Mouse (Mus musculus): ENCODE results near the gene Mmgt2. TPM values are rescaled to one million over a fixed set of nuclear protein-coding genes. Genes with fewer than 3 reads are reported as not detected.

The Mmgt2 gene
- polyA plus RNA-seq, 1 experiment from 2014 or later: 57.4 TPM

DNA sequence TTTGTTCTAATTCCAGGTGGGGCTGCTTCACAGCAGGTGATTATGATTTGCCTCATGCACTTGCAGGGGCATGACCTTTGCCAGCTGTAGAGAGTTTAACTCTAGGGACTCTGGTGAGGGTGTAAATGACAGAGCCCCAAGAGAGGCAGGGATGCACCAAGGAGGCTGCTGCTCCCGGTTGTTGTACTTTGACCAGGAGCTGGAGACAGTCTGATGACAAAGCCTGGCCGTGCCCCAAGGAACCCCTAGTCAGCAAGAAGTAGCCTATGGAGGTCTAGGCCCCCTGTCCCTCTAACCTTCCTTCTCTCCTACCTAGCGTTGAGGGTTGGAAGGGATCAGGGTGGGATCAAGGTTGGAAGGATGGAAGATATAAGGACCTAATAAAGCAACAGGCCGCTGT lies 33.0 kb upstream of the Mmgt2 start:
- Histone ChIP-seq H3K4me3 (ENCODE audit: low read depth, low read length) (no peak overlapping the region), H3K36me3 (ENCODE audit: control insufficient read depth, insufficient read depth, low read length) (peaks cover 25% of the 10 kb centered on the region), H3K9ac (ENCODE audit: low read length) (no peak overlapping the region), H3K4me1 (replicated peaks; ENCODE audit: control insufficient read depth, insufficient read depth, low read length) (peaks cover 10% of the 10 kb centered on the region), H3K27ac (ENCODE audit: low read depth) (no peak overlapping the region), H3K4me2 (ENCODE audit: low read length) (no peak overlapping the region), H3K9me3 (ENCODE audit: control insufficient read depth, low read length) (no peaks in the 10 kb centered on the region), H3K27me3 (replicated peaks; ENCODE audit: control insufficient read depth, insufficient read depth, low read length) (no peaks in the 10 kb centered on the region)
- no peak for DNase-seq (ENCODE audit: low spot score)
- ATAC-seq (replicated peaks; ENCODE audit: low FRiP score, low TSS enrichment, low read depth): no peak
- WGBS: 87% methylated on average over 4 of the region's 4 CpGs

DNA sequence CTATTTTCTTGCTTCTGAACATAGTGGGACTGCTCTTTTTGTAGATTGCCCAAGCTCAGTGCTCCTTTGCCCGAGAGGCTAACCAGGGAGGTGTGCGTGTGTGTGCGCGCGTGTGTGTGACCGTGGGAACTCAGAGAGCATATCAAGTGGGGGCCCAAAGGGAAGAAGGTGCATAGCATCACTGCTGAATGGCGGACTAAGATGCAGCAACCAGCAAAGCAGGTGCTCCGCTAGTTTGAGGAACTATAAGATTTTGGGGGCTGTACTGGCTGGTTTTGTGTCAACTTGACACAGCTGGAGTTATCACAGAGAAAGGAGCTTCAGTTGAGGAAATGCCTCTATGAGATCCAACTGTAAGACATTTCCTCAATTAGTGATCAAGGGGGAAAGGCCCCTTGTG lies 27.4 kb upstream of the Mmgt2 start:
- WGBS: 94% methylated on average over 8 of the region's 8 CpGs
- H3K9me3 ChIP-seq (ENCODE audit: control insufficient read depth, low read length): no peaks in the 10 kb centered on the region
- H3K27ac ChIP-seq (ENCODE audit: low read depth): no peak overlapping the region
- H3K9ac ChIP-seq (ENCODE audit: low read length): no peak overlapping the region
- no peak overlapping the region for H3K4me2 ChIP-seq (ENCODE audit: low read length)
- peaks cover 16% of the 10 kb centered on the region for H3K4me1 ChIP-seq (replicated peaks; ENCODE audit: control insufficient read depth, insufficient read depth, low read length)
- ATAC-seq (replicated peaks; ENCODE audit: low FRiP score, low TSS enrichment, low read depth) (no peak), DNase-seq (ENCODE audit: low spot score) (no peak)
- H3K4me3 ChIP-seq (ENCODE audit: low read depth, low read length): no peak overlapping the region
- H3K27me3 ChIP-seq (replicated peaks; ENCODE audit: control insufficient read depth, insufficient read depth, low read length): no peaks in the 10 kb centered on the region
- peaks cover 24% of the 10 kb centered on the region for H3K36me3 ChIP-seq (ENCODE audit: control insufficient read depth, insufficient read depth, low read length)

DNA sequence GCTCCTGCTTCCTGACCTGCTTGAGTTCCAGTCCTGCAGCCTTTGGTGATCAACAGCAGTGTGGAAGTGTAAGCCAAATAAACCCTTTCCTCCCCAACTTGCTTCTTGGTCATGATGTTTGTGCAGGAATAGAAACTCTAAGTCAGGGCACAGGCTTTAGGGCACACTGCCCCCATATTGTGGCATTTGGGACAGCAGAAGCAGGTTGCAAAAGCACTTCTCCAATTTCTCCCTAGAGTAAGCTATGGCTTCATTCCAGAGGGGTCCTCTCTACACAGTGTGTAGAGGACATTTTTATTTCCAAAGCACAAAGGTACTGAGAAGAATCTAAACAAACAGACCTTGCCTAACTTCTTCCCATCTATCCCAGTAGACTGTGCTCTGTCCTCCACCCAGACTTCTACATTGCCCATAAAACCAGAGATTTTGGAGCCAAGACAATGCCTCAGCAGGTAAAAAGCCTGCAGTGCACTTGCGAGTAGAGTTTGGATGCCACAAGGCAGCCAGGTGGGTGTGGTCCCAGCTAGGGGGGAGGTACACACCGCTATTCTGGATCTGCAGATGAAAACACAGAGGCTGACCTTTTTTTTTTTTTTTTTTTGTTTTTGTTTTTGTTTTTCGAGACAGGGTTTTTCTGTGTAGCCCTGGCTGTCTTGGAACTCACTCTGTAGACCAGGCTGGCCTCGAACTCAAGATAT lies 26.7 kb upstream of the Mmgt2 start:
- ATAC-seq (replicated peaks; ENCODE audit: low FRiP score, low TSS enrichment, low read depth) (no peak), DNase-seq (ENCODE audit: low spot score) (no peak)
- 86% methylated on average over 4 of the region's 4 CpGs for WGBS
- Histone ChIP-seq H3K27me3 (replicated peaks; ENCODE audit: control insufficient read depth, insufficient read depth, low read length) (no peaks in the 10 kb centered on the region), H3K4me3 (ENCODE audit: low read depth, low read length) (no peak overlapping the region), H3K9me3 (ENCODE audit: control insufficient read depth, low read length) (no peaks in the 10 kb centered on the region), H3K36me3 (ENCODE audit: control insufficient read depth, insufficient read depth, low read length) (peaks cover 24% of the 10 kb centered on the region), H3K4me1 (replicated peaks; ENCODE audit: control insufficient read depth, insufficient read depth, low read length) (peaks cover 16% of the 10 kb centered on the region), H3K27ac (ENCODE audit: low read depth) (no peak overlapping the region), H3K4me2 (ENCODE audit: low read length) (no peak overlapping the region), H3K9ac (ENCODE audit: low read length) (no peak overlapping the region)

DNA sequence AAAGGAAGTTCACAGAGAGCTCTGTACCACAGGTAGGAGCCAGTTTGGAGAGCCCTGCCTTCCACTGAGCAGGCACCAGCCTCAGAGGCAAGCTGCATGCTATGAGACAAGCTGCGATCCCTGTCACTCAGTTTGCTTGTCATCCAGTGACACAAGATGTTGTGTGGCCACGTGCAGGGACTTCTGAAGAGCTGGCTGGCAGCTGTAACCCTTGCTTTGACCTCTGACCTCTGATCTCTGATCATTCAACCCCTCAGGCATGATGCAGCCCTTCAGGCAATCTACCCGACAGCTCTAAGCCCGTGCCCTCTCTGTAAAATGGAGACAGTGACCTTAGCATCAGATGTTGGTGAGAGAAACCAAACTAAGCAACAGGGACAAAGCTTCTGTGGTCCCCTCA lies 25.6 kb upstream of the Mmgt2 start:
- no peak overlapping the region for H3K27ac ChIP-seq (ENCODE audit: low read depth)
- 58% methylated on average over 4 of the region's 4 CpGs for WGBS
- H3K27me3 ChIP-seq (replicated peaks; ENCODE audit: control insufficient read depth, insufficient read depth, low read length): no peaks in the 10 kb centered on the region
- H3K9me3 ChIP-seq (ENCODE audit: control insufficient read depth, low read length): no peaks in the 10 kb centered on the region
- peaks cover 16% of the 10 kb centered on the region for H3K4me1 ChIP-seq (replicated peaks; ENCODE audit: control insufficient read depth, insufficient read depth, low read length)
- no peak overlapping the region for H3K9ac ChIP-seq (ENCODE audit: low read length)
- DNase-seq (ENCODE audit: low spot score) (no peak), ATAC-seq (replicated peaks; ENCODE audit: low FRiP score, low TSS enrichment, low read depth) (no peak)
- peaks cover 16% of the 10 kb centered on the region for H3K36me3 ChIP-seq (ENCODE audit: control insufficient read depth, insufficient read depth, low read length)
- H3K4me3 ChIP-seq (ENCODE audit: low read depth, low read length): no peak overlapping the region
- H3K4me2 ChIP-seq (ENCODE audit: low read length): no peak overlapping the region

DNA sequence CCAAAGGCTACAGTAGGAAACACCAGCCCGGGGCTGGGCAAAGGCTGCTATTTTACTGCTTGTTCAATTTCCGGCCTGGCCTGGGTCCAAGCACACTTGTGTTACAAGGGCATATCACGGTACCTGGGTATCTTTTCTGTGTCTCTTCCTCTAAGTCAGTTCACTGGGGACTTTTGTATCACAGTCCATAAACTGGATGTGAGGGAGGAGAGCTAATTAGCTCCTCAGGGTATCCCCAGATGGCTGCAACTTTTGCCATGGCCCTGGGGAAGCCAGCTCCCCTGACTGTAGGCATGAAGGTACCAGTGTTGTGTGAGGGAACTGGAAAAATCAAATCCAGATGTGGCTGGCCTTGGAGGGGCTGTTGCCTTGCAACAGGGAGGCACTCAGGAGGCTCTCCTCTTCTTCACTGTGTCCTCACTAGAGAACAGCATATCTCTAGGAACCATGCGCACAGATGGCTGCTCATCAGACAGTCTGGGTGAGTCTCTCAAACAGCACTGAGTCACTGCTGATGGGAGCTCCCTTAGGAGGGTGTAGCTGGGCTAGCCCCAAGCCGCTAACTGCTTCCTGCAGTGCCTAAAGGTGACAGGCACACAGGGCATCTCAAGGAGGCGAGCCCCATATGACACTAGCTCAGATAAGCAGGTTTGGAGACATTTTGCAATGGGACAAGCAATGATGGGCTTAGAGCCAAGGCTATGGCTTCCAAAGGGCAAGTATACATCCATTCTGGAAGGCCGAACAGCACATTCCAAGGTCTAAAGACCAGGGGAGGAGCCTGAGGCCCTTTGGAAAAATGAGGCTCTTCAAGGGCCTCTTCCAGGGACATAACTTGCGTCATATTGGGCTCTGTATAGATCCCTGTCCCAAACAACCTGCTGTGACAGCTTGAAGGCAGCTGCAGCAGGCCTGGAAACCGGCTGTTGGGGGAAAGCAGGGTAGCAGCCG lies 23.8 kb upstream of the Mmgt2 start:
- H3K27me3 ChIP-seq (replicated peaks; ENCODE audit: control insufficient read depth, insufficient read depth, low read length): no peaks in the 10 kb centered on the region
- H3K9ac ChIP-seq (ENCODE audit: low read length): no peak overlapping the region
- H3K4me2 ChIP-seq (ENCODE audit: low read length): no peak overlapping the region
- peaks cover 26% of the 10 kb centered on the region for H3K4me1 ChIP-seq (replicated peaks; ENCODE audit: control insufficient read depth, insufficient read depth, low read length)
- 0 out of 2 replicates have a peak, but pooled peaks cover 4% of the 10 kb centered on the region for H3K36me3 ChIP-seq (ENCODE audit: control insufficient read depth, insufficient read depth, low read length)
- no peaks in the 10 kb centered on the region for H3K9me3 ChIP-seq (ENCODE audit: control insufficient read depth, low read length)
- peak overlapping the region; percentile 57 for H3K27ac ChIP-seq (ENCODE audit: low read depth)
- 52% methylated on average over 10 of the region's 10 CpGs for WGBS
- peak; percentile 59 for ATAC-seq (replicated peaks; ENCODE audit: low FRiP score, low TSS enrichment, low read depth)
- H3K4me3 ChIP-seq (ENCODE audit: low read depth, low read length): no peak overlapping the region
- no peak for DNase-seq (ENCODE audit: low spot score)

DNA sequence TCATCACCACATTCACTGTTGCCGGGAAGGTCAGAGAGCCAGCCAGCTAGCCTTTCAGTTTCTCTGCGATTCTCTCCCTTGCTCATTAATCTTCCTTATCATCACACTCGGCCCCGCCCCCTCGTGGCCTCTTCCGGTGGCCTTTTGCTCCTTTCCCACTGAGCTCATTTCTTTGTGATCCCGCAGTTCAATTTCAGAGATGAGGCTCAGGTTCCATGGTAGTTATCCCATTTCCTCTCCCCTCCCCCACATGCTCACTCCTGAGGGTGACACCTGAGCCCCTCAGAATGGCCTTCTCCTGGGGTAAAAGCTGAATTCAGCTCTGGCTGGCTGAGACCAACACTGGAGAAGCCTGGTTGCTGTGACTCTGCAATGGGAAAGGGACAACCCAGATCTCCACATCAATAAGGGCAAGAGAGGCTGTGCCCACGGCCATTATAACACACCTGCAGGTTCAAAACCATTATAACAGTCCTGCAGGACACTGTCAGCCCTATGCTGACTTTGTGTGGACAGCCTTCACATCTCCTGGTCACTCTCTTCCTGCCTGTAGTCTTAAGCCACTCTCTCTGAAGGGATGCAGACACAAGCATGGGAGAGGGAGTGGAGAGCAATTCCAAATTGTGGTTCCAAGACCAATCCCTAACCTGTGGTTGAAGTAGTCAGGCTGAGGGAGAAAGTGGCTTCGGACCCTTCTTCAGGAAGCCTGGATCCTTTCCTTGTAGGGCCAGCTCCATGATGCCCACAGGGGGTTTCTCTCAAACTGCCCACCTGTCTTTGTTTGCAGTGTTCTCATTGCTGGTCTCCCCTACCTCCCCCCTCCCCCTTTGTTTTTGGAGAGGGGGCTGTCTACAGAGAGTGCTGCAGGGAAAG lies 18.9 kb upstream of the Mmgt2 start:
- Histone ChIP-seq H3K4me2 (ENCODE audit: low read length) (peak overlapping the region; percentile 14; the same call in 1 of the 2 replicates), H3K9me3 (ENCODE audit: control insufficient read depth, low read length) (no peaks in the 10 kb centered on the region), H3K4me3 (ENCODE audit: low read depth, low read length) (no peak overlapping the region), H3K36me3 (ENCODE audit: control insufficient read depth, insufficient read depth, low read length) (no peaks in the 10 kb centered on the region), H3K4me1 (replicated peaks; ENCODE audit: control insufficient read depth, insufficient read depth, low read length) (peaks cover 35% of the 10 kb centered on the region), H3K9ac (ENCODE audit: low read length) (no peak overlapping the region), H3K27me3 (replicated peaks; ENCODE audit: control insufficient read depth, insufficient read depth, low read length) (no peaks in the 10 kb centered on the region), H3K27ac (ENCODE audit: low read depth) (peak overlapping the region; percentile 3)
- ATAC-seq (replicated peaks; ENCODE audit: low FRiP score, low TSS enrichment, low read depth) (no peak), DNase-seq (ENCODE audit: low spot score) (peak; percentile 63)
- WGBS: 7% methylated on average over 9 of the region's 9 CpGs

DNA sequence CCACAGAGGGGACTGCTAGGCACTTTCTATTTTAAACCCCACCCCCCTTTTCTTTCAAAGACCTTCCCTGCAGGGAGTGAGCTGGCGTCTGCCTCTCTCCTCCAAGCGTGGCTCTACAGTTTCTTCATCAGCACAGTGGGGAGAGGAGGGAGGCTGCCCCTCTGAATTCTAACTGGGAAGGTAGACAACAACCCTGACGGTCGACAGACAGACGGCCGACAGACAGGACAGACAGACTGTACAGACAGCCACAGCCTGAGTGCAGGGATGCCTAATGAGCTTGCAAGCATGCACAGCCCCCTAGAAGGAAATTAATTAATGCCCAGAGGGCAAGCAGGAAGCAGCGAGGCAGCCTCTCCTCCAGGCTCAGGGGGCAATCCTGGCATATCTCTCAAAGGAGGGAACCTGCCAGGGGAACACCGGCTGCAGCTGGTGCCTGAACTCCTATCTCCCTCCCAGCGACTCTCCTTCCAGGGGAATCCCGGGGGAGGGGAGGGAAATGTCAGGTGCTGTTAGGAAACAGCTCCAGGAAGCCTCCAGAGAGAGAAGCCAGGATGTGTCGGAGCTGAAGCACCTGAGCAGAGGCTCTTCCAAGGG lies 18.1 kb upstream of the Mmgt2 start:
- H3K9ac ChIP-seq (ENCODE audit: low read length): 0 out of 2 replicates have a peak overlapping the region, but pooled peaks have one; percentile 1

DNA sequence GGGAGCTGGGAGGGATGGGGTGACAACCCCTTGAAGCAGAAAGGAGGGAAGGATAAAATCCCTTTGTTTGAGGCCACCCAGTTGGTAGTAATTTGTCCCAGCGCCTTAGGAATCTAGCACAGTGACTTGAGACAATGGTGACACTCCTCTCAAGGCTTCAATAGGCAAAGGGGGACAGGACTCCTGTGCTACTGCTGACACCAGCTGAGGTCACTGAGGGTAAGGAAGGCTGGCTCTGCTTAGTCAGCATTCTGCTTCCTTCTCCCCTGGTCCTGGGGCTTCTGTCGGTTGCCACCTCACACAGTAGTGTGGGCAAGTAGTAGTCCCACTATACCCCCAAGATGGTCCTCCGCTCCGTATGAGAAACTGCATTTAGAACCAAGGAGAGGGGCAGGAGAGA lies 17.3 kb upstream of the Mmgt2 start:
- Histone ChIP-seq H3K27me3 (replicated peaks; ENCODE audit: control insufficient read depth, insufficient read depth, low read length) (no peaks in the 10 kb centered on the region), H3K36me3 (ENCODE audit: control insufficient read depth, insufficient read depth, low read length) (no peaks in the 10 kb centered on the region), H3K4me2 (ENCODE audit: low read length) (no peak overlapping the region), H3K4me1 (replicated peaks; ENCODE audit: control insufficient read depth, insufficient read depth, low read length) (peaks cover 25% of the 10 kb centered on the region), H3K27ac (ENCODE audit: low read depth) (no peak overlapping the region), H3K9me3 (ENCODE audit: control insufficient read depth, low read length) (no peaks in the 10 kb centered on the region), H3K9ac (ENCODE audit: low read length) (no peak overlapping the region), H3K4me3 (ENCODE audit: low read depth, low read length) (no peak overlapping the region)
- 55% methylated on average over 4 of the region's 4 CpGs for WGBS
- DNase-seq (ENCODE audit: low spot score): no peak
- ATAC-seq (replicated peaks; ENCODE audit: low FRiP score, low TSS enrichment, low read depth): no peak

More for the DNA sequence above, 18.1 kb upstream of the Mmgt2 start:
- ATAC-seq (replicated peaks; ENCODE audit: low FRiP score, low TSS enrichment, low read depth): 0 out of 2 replicates have a peak, but pooled peaks have one; percentile 29
- Histone ChIP-seq H3K4me3 (ENCODE audit: low read depth, low read length) (no peak overlapping the region), H3K4me2 (ENCODE audit: low read length) (peak overlapping the region; percentile 14), H3K4me1 (replicated peaks; ENCODE audit: control insufficient read depth, insufficient read depth, low read length) (peaks cover 28% of the 10 kb centered on the region), H3K27me3 (replicated peaks; ENCODE audit: control insufficient read depth, insufficient read depth, low read length) (no peaks in the 10 kb centered on the region), H3K9me3 (ENCODE audit: control insufficient read depth, low read length) (no peaks in the 10 kb centered on the region), H3K27ac (ENCODE audit: low read depth) (peak overlapping the region; percentile 3; the same call in 1 of the 2 replicates), H3K36me3 (ENCODE audit: control insufficient read depth, insufficient read depth, low read length) (no peaks in the 10 kb centered on the region)
- DNase-seq (ENCODE audit: low spot score): no peak
- 4% methylated on average over 11 of the region's 11 CpGs for WGBS
